Mouse (Mus musculus): ENCODE results near the gene Dhx32. TPM values are rescaled to one million over a fixed set of nuclear protein-coding genes. Genes with fewer than 3 reads are reported as not detected.
A peak's percentile ranks its signal among the peaks of the same experiment; 100 is the strongest.

The Dhx32 gene
- 29.8 and 42.3 TPM in 2 replicates for total RNA-seq (2012; rRNA removed)

GRCm38 (mm10) chr7:133782717-133783435 is at the start of gene Dhx32:
Gene Dhx32, minus strand, starts transcription at chr7:133782726.
- Histone ChIP-seq H3K4me1 (ENCODE audit: control insufficient read depth in 2 of 2, insufficient read depth in 2 of 2, low read length in 2 of 2, poor library complexity in 1 of 2) (peaks cover 0 to 1% of the 10 kb centered on the region in 2 experiments; a peak in 1 of 4 replicates), H3K9ac (ENCODE audit: insufficient read depth, low read depth, low read length, poor library complexity, severe bottlenecking) (peak within 1 kb of the TSS; percentile 42; the same call in 1 of the 2 replicates), H3K4me3 (ENCODE audit: insufficient read depth in 1 of 2, low read depth in 1 of 2, low read length in 2 of 2, poor library complexity in 1 of 2, severe bottlenecking in 1 of 2) (peak within 1 kb of the TSS; percentile 16 to 34; a peak in 3 of 4 replicates), H3K36me3 (ENCODE audit: control insufficient read depth, insufficient read depth, low read length, poor library complexity, severe bottlenecking) (no peaks in the 10 kb centered on the region), H3K27ac (ENCODE audit: insufficient read depth, low read depth, low read length, poor library complexity, severe bottlenecking) (no peak within 1 kb of the TSS), H3K9me3 (ENCODE audit: control insufficient read depth, insufficient read depth, low read depth, low read length) (no peaks in the 10 kb centered on the region)
- DNase-seq (ENCODE audit: low read depth, low spot score) = peak; percentile 95
- TF ChIP-seq HCFC1 (IDR thresholded peaks at IDR 0.05; ENCODE audit: borderline replicate concordance, insufficient read depth, low read length) = no peak
- TF ChIP-seq ZC3H11A (IDR thresholded peaks at IDR 0.05; ENCODE audit: borderline replicate concordance, low read depth, low read length) = peak; percentile 50; the same call in 1 of the 2 replicates
- in situ Hi-C loops (cut with MboI; ENCODE audit: low sequenced_read_pairs in 2 of 2, unreplicated experiment in 2 of 2) = no loop called here

GRCm38 (mm10) chr7:133829579-133829978 is 47.1 kb upstream of the Dhx32 start:
- no peak for DNase-seq (ENCODE audit: low read depth, low spot score)
- Histone ChIP-seq H3K4me1 (ENCODE audit: control insufficient read depth in 2 of 2, insufficient read depth in 2 of 2, low read length in 2 of 2, poor library complexity in 1 of 2) (no peaks in the 10 kb centered on the region), H3K4me3 (ENCODE audit: insufficient read depth in 1 of 2, low read depth in 1 of 2, low read length in 2 of 2, poor library complexity in 1 of 2, severe bottlenecking in 1 of 2) (no peak overlapping the region), H3K36me3 (ENCODE audit: control insufficient read depth, insufficient read depth, low read length, poor library complexity, severe bottlenecking) (no peaks in the 10 kb centered on the region), H3K27ac (ENCODE audit: insufficient read depth, low read depth, low read length, poor library complexity, severe bottlenecking) (no peak overlapping the region), H3K9ac (ENCODE audit: insufficient read depth, low read depth, low read length, poor library complexity, severe bottlenecking) (no peak overlapping the region), H3K9me3 (ENCODE audit: control insufficient read depth, insufficient read depth, low read depth, low read length) (no peaks in the 10 kb centered on the region)
- TF ChIP-seq ZC3H11A (IDR thresholded peaks at IDR 0.05; ENCODE audit: borderline replicate concordance, low read depth, low read length) (no peak), CHD2 (IDR thresholded peaks at IDR 0.05; ENCODE audit: low read depth, low read length) (no peak), ZNF384 (IDR thresholded peaks at IDR 0.05; ENCODE audit: low read depth, low read length) (no peak), HCFC1 (IDR thresholded peaks at IDR 0.05; ENCODE audit: borderline replicate concordance, insufficient read depth, low read length) (no peak), MAFK (IDR thresholded peaks at IDR 0.05; ENCODE audit: insufficient read depth, low read depth, low read length) (no peak)
- in situ Hi-C loops (cut with MboI; ENCODE audit: low sequenced_read_pairs in 2 of 2, unreplicated experiment in 2 of 2) = no loop called here

- Histone ChIP-seq H3K9ac (ENCODE audit: insufficient read depth, low read depth, low read length, poor library complexity, severe bottlenecking) (no peak overlapping the region), H3K9me3 (ENCODE audit: control insufficient read depth, insufficient read depth, low read depth, low read length) (no peaks in the 10 kb centered on the region), H3K36me3 (ENCODE audit: control insufficient read depth, insufficient read depth, low read length, poor library complexity, severe bottlenecking) (no peaks in the 10 kb centered on the region), H3K4me3 (ENCODE audit: insufficient read depth in 1 of 2, low read depth in 1 of 2, low read length in 2 of 2, poor library complexity in 1 of 2, severe bottlenecking in 1 of 2) (no peak overlapping the region), H3K27ac (ENCODE audit: insufficient read depth, low read depth, low read length, poor library complexity, severe bottlenecking) (no peak overlapping the region), H3K4me1 (ENCODE audit: control insufficient read depth in 2 of 2, insufficient read depth in 2 of 2, low read length in 2 of 2, poor library complexity in 1 of 2) (no peaks in the 10 kb centered on the region)
- no peak for TF ChIP-seq ZC3H11A (IDR thresholded peaks at IDR 0.05; ENCODE audit: borderline replicate concordance, low read depth, low read length)
- no peak for TF ChIP-seq MAFK (IDR thresholded peaks at IDR 0.05; ENCODE audit: insufficient read depth, low read depth, low read length)
- TF ChIP-seq HCFC1 (IDR thresholded peaks at IDR 0.05; ENCODE audit: borderline replicate concordance, insufficient read depth, low read length) = no peak
- no peak for TF ChIP-seq ZNF384 (IDR thresholded peaks at IDR 0.05; ENCODE audit: low read depth, low read length)
- no peak for TF ChIP-seq CHD2 (IDR thresholded peaks at IDR 0.05; ENCODE audit: low read depth, low read length)
- DNase-seq (ENCODE audit: low read depth, low spot score) = no peak
- in situ Hi-C loops (cut with MboI; ENCODE audit: low sequenced_read_pairs in 2 of 2, unreplicated experiment in 2 of 2) = no loop called here
These were observed 46.0 kb upstream of the Dhx32 start for GRCm38 (mm10) chr7:133828514-133828913.

- peak; percentile 40 for DNase-seq (ENCODE audit: low read depth, low spot score)
- Histone ChIP-seq H3K9me3 (ENCODE audit: control insufficient read depth, insufficient read depth, low read depth, low read length) (no peaks in the 10 kb centered on the region), H3K27ac (ENCODE audit: insufficient read depth, low read depth, low read length, poor library complexity, severe bottlenecking) (no peak overlapping the region), H3K36me3 (ENCODE audit: control insufficient read depth, insufficient read depth, low read length, poor library complexity, severe bottlenecking) (no peaks in the 10 kb centered on the region), H3K4me1 (ENCODE audit: control insufficient read depth in 2 of 2, insufficient read depth in 2 of 2, low read length in 2 of 2, poor library complexity in 1 of 2) (no peaks in the 10 kb centered on the region), H3K4me3 (ENCODE audit: insufficient read depth in 1 of 2, low read depth in 1 of 2, low read length in 2 of 2, poor library complexity in 1 of 2, severe bottlenecking in 1 of 2) (no peak overlapping the region), H3K9ac (ENCODE audit: insufficient read depth, low read depth, low read length, poor library complexity, severe bottlenecking) (no peak overlapping the region)
- TF ChIP-seq CHD2 (IDR thresholded peaks at IDR 0.05; ENCODE audit: low read depth, low read length) (no peak), ZNF384 (IDR thresholded peaks at IDR 0.05; ENCODE audit: low read depth, low read length) (no peak), HCFC1 (IDR thresholded peaks at IDR 0.05; ENCODE audit: borderline replicate concordance, insufficient read depth, low read length) (no peak), ZC3H11A (IDR thresholded peaks at IDR 0.05; ENCODE audit: borderline replicate concordance, low read depth, low read length) (peak; percentile 63), MAFK (IDR thresholded peaks at IDR 0.05; ENCODE audit: insufficient read depth, low read depth, low read length) (no peak)
- in situ Hi-C loops (cut with MboI; ENCODE audit: low sequenced_read_pairs in 2 of 2, unreplicated experiment in 2 of 2) = no loop called here
These were observed 42.1 kb upstream of the Dhx32 start for GRCm38 (mm10) chr7:133824579-133824978.
